Mouse (Mus musculus) neural tube, embryonic 14.5 days (tissue): ENCODE data around the gene Fstl3. TPM values are rescaled to one million over a fixed set of nuclear protein-coding genes. Genes with fewer than 3 reads are reported as not detected.

Source experiments
- ATAC-seq: fragments of 200-750 bp; cut with Nextera tagmentation; 2 replicates; pipeline ENCODE4 v1.8.0; 2017; ENCODE audit warnings: low read depth, mild to moderate bottlenecking, moderate TSS enrichment, moderate library complexity
- H3K27ac ChIP-seq: fragments of 300-500 bp; sonication (generic); 2 replicates; pipeline ENCODE4 v1.5.1; 2014; ENCODE audit warnings: low read depth, mild to moderate bottlenecking, control low read depth, low read length, moderate library complexity, mixed read lengths
- H3K27me3 ChIP-seq: fragments of 300-500 bp; sonication (generic); 2 replicates; pipeline ENCODE4 v1.6.1; 2014; ENCODE audit warnings: low read length; ENCODE audit not compliant: control insufficient read depth, insufficient read depth
- H3K36me3 ChIP-seq: fragments of 300-500 bp; sonication (generic); 2 replicates; pipeline ENCODE4 v1.6.1; 2014; ENCODE audit warnings: low read length, mixed read lengths; ENCODE audit not compliant: control insufficient read depth, insufficient read depth
- H3K4me1 ChIP-seq: fragments of 300-500 bp; sonication (generic); 2 replicates; pipeline ENCODE4 v1.6.1; 2014; ENCODE audit warnings: low read length; ENCODE audit not compliant: control insufficient read depth, insufficient read depth
- H3K4me2 ChIP-seq: fragments of 300-500 bp; sonication (generic); 2 replicates; pipeline ENCODE4 v1.6.1; 2014; ENCODE audit warnings: mild to moderate bottlenecking, low read depth, low read length, control low read depth
- H3K4me3 ChIP-seq: fragments of 300-500 bp; sonication (generic); 2 replicates; pipeline ENCODE4 v1.5.1; 2014; ENCODE audit warnings: low read depth, low read length, control low read depth, mixed read lengths
- H3K9ac ChIP-seq: fragments of 300-500 bp; sonication (generic); replicated peaks from 2 replicates; pipeline ENCODE4 v1.6.1; 2014; ENCODE audit warnings: low read depth, mild to moderate bottlenecking, control low read depth, low read length, mixed read lengths
- H3K9me3 ChIP-seq: fragments of 300-500 bp; sonication (generic); 2 replicates; pipeline ENCODE4 v1.6.1; 2016; ENCODE audit warnings: low read length; ENCODE audit not compliant: control insufficient read depth
- WGBS: fragments of 180-500 bp; shearing (Covaris S2); extraction: QIAGEN DNeasy Blood & Tissue Kit; methylation state at CpG from one replicate; pipeline ENCODE4 v1.1.7; 2014; 5-methylcytosine and 5-hydroxymethylcytosine counted together
- polyA plus RNA-seq: library from polyadenylated mRNA; unstranded; fragments of >200 nt; fragmentation: Nextera tagmentation; extraction: Ambion mirVana; gene quantifications from 2 replicates; pipeline ENCODE4 v1.2.1, GENCODE M21; 2014

Fstl3 gene
- polyA plus RNA-seq, 1 experiment from 2014 or later = 1.7 TPM

- ATAC-seq = peak; percentile 92
- Histone ChIP-seq H3K36me3 (no peaks in the 10 kb centered on the region), H3K4me3 (peak overlapping the region; percentile 35), H3K27ac (no peak overlapping the region), H3K4me1 (peaks cover 3% of the 10 kb centered on the region; the same call in 1 of the 2 replicates), H3K9me3 (no peaks in the 10 kb centered on the region), H3K27me3 (peaks cover 8% of the 10 kb centered on the region), H3K9ac (no peak overlapping the region), H3K4me2 (peak overlapping the region; percentile 64)
- 2% methylated on average over 55 of the region's 55 CpGs for WGBS
Observed at GRCm38 (mm10) chr10:79779784-79780663, 3.0 kb downstream of the Fstl3 start.

DNA sequence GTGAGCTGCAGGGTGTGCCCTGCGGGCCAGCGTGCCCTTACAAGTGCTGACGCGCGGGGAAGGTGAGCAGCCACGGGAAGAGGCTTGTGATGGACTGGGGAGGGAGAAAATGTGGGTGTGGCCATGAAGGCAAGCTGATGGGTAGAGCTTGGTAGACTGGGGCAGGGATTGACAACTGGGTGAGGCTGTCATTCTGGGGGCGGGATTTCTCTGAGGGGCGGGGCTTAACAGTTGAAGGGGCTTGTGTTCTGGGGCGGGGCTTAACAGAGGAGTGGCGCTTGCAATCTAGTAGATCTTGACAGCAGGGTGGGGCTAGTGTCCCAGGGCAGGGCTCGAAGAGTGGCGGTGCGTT, 3.6 kb downstream of the Fstl3 start:
- H3K27ac ChIP-seq = no peak overlapping the region
- H3K9me3 ChIP-seq = no peaks in the 10 kb centered on the region
- WGBS = 0% methylated on average over 13 of the region's 13 CpGs
- no peaks in the 10 kb centered on the region for H3K36me3 ChIP-seq
- H3K4me3 ChIP-seq = peak overlapping the region; percentile 35
- peak overlapping the region; percentile 64 for H3K4me2 ChIP-seq
- no peak overlapping the region for H3K9ac ChIP-seq
- H3K27me3 ChIP-seq = peaks cover 8% of the 10 kb centered on the region
- peaks cover 3% of the 10 kb centered on the region; the same call in 1 of the 2 replicates for H3K4me1 ChIP-seq
- ATAC-seq = peak; percentile 50

DNA sequence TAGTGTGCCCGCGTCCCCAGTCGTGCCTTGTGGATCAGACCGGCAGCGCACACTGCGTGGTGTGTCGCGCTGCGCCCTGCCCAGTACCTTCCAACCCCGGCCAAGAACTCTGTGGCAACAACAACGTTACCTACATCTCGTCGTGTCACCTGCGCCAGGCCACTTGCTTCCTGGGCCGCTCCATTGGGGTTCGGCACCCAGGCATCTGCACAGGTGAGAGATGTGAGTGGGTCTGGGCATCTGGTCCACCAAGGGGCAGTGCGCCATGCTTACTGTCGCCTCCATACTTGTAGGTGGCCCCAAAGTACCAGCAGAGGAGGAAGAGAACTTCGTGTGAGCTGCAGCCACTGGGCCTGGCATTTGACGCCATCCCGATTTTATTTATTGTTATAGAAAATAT, 4.1 kb downstream of the Fstl3 start:
- peak; percentile 3; the same call in 1 of the 2 replicates for ATAC-seq
- H3K27me3 ChIP-seq = peaks cover 8% of the 10 kb centered on the region

DNA sequence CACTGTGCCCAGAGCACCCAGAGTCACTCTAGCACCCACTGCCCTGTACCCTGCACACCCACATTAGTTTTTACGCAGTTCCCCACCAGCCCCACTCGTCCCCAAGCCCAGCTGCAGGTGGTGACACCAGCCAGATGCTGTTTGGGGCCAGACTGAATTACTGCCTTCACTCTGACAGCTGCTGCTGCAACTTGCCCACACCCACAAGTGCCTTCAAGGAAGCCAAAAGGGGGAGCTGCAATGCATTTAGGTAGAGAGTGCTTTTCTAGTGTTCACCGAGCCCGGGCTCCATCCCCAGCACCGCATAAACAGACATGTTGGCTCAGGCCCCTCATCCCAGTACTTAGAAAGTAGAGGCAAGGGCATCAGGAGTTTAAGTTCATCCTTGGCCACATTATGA, 4.9 kb downstream of the Fstl3 start:
- peaks cover 3% of the 10 kb centered on the region; the same call in 1 of the 2 replicates for H3K4me1 ChIP-seq
- peaks cover 6% of the 10 kb centered on the region for H3K27me3 ChIP-seq
- H3K9me3 ChIP-seq = no peaks in the 10 kb centered on the region
- ATAC-seq = no peak
- no peak overlapping the region for H3K27ac ChIP-seq
- no peak overlapping the region for H3K4me2 ChIP-seq
- 53% methylated on average over 5 of the region's 5 CpGs for WGBS
- no peak overlapping the region for H3K9ac ChIP-seq
- H3K4me3 ChIP-seq = no peak overlapping the region
- no peaks in the 10 kb centered on the region for H3K36me3 ChIP-seq

More for the DNA sequence above, 4.1 kb downstream of the Fstl3 start:
- peaks cover 3% of the 10 kb centered on the region; the same call in 1 of the 2 replicates for H3K4me1 ChIP-seq
- H3K36me3 ChIP-seq = no peaks in the 10 kb centered on the region
- no peak overlapping the region for H3K4me3 ChIP-seq
- H3K9me3 ChIP-seq = no peaks in the 10 kb centered on the region
- H3K9ac ChIP-seq = no peak overlapping the region
- no peak overlapping the region for H3K27ac ChIP-seq
- peak overlapping the region; percentile 64 for H3K4me2 ChIP-seq
- WGBS = 28% methylated on average over 21 of the region's 21 CpGs

- Histone ChIP-seq H3K9me3 (no peaks in the 10 kb centered on the region), H3K9ac (no peak overlapping the region), H3K4me1 (no peaks in the 10 kb centered on the region), H3K27ac (no peak overlapping the region), H3K36me3 (no peaks in the 10 kb centered on the region), H3K4me3 (no peak overlapping the region), H3K27me3 (peaks cover 2% of the 10 kb centered on the region; the same call in 1 of the 2 replicates), H3K4me2 (no peak overlapping the region)
- 68% methylated on average over 7 of the region's 7 CpGs for WGBS
- no peak for ATAC-seq
Observed at GRCm38 (mm10) chr10:79783050-79783449, 6.0 kb downstream of the Fstl3 start.

- Histone ChIP-seq H3K9ac (no peak overlapping the region), H3K27ac (no peak overlapping the region), H3K36me3 (no peaks in the 10 kb centered on the region), H3K4me1 (no peaks in the 10 kb centered on the region), H3K9me3 (no peaks in the 10 kb centered on the region), H3K27me3 (peaks cover 2% of the 10 kb centered on the region; the same call in 1 of the 2 replicates), H3K4me2 (no peak overlapping the region), H3K4me3 (no peak overlapping the region)
- no peak for ATAC-seq
- 30% methylated on average over 27 of the region's 27 CpGs for WGBS
Observed at GRCm38 (mm10) chr10:79783920-79784800, 7.1 kb downstream of the Fstl3 start.

GRCm38 (mm10) chr10:79788386-79789158, 11.5 kb downstream of the Fstl3 start:
- Histone ChIP-seq H3K27ac (no peak overlapping the region), H3K4me2 (no peak overlapping the region), H3K9ac (no peak overlapping the region), H3K4me3 (no peak overlapping the region), H3K27me3 (no peaks in the 10 kb centered on the region; the same call in 1 of the 2 replicates), H3K9me3 (no peaks in the 10 kb centered on the region), H3K36me3 (no peaks in the 10 kb centered on the region), H3K4me1 (no peaks in the 10 kb centered on the region)
- 35% methylated on average over 7 of the region's 7 CpGs for WGBS
- ATAC-seq = 0 out of 2 replicates have a peak, but pooled peaks have one; percentile 12

- H3K9ac ChIP-seq = no peak overlapping the region
- H3K36me3 ChIP-seq = no peaks in the 10 kb centered on the region
- no peak overlapping the region for H3K4me3 ChIP-seq
- ATAC-seq = no peak
- no peak overlapping the region for H3K27ac ChIP-seq
- H3K9me3 ChIP-seq = no peaks in the 10 kb centered on the region
- H3K4me2 ChIP-seq = no peak overlapping the region
- 63% methylated on average over 2 of the region's 2 CpGs for WGBS
- H3K27me3 ChIP-seq = no peaks in the 10 kb centered on the region; the same call in 1 of the 2 replicates
- H3K4me1 ChIP-seq = peaks cover 3% of the 10 kb centered on the region; the same call in 1 of the 2 replicates
Observed at GRCm38 (mm10) chr10:79789581-79789980, 12.5 kb downstream of the Fstl3 start.
